Mouse (Mus musculus): ENCODE measurements at regions not wholly inside any gene's neighbourhood (a gene's known extent, or its start where the extent isn't known, plus 50 kb on each side); places are given as distances from the start of the nearest gene placed in this dataset.
A peak's percentile ranks its signal among the peaks of the same experiment; 100 is the strongest.

DNA sequence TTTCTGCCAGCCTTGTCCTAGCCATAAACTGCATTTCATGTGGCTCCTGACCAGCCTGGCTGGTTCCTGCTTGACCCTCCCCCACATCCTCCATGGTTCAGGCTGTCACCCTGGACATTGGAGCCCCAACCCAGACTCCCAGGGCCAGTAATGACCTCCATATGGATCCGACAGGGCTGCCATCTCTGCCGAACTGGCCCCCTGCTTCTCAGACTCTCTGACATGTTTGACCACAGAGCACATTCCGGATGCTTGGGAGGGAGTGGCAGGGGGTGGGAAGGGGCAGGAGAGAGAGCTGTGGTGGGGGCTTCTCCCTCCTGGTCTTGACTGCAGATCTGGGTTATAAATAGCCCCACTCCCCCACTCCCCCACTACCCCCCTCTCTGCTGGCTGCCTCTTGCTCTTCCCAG is 59.0 kb upstream of the Actrt2 start:
- Histone ChIP-seq H3K9me3 (no peaks in the 10 kb centered on the region), H3K27me3 (ENCODE audit: poor library complexity, severe bottlenecking) (0 out of 2 replicates have a peak, but pooled peaks cover 23% of the 10 kb centered on the region), H3K27ac (peak overlapping the region; percentile 63; the same call in 1 of the 2 replicates), H3K36me3 (replicated peaks) (no peaks in the 10 kb centered on the region), H3K4me3 (no peak overlapping the region), H3K4me1 (peaks cover 26% of the 10 kb centered on the region)
- DNase-seq (ENCODE audit: extremely low spot score, low spot score): no peak
- WGBS: 50% methylated on average over 3 of the region's 3 CpGs

DNA sequence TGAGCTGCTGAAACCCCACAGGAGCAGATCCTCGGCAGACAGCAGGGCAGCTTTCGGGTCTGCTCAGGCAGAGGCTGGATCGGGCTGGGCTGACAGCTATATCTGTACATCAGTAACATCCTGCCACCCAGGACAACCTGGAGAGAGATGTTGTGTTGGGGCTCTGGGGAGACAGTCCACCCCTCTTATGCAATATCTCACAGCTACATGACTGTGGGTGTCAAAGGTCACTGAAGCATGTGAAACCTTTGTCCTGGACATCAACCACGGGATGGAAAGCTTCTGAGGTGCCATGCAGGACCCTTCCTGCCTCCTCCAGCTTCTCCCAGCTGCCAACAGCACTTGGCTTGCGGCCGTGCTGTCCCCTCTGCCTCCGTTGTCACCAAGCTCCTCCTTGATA is 60.3 kb upstream of the Actrt2 start:
- Histone ChIP-seq H3K4me1 (peaks cover 26% of the 10 kb centered on the region), H3K36me3 (replicated peaks) (no peaks in the 10 kb centered on the region), H3K27ac (peak overlapping the region; percentile 63), H3K27me3 (ENCODE audit: poor library complexity, severe bottlenecking) (0 out of 2 replicates have a peak, but pooled peaks cover 23% of the 10 kb centered on the region), H3K9me3 (no peaks in the 10 kb centered on the region), H3K4me3 (no peak overlapping the region)
- 79% methylated on average over 7 of the region's 7 CpGs for WGBS
- no peak for DNase-seq (ENCODE audit: extremely low spot score, low spot score)

DNA sequence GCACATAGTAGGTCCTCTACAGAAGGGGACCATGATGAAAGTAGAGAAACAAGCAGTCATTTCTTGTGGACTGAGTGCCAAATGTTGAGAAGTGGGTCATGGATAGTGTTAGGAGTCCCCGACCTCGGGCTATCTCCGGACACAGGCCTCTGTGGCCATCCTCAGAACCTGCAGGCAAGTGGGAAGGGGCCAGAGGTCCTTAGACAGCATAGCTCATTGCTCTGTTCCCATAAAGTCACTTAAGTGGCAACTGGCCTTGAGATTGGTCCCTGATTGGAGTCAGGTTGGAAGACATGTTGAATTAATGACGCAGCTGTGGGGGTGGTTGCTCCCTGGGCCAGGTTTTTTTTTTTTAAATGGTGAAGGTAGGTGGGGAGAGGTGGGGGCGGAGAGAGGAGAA is 63.0 kb upstream of the Actrt2 start:
- H3K36me3 ChIP-seq (replicated peaks): no peaks in the 10 kb centered on the region
- no peak for DNase-seq (ENCODE audit: extremely low spot score, low spot score)
- H3K27ac ChIP-seq: no peak overlapping the region
- H3K4me1 ChIP-seq: peaks cover 26% of the 10 kb centered on the region
- no peaks in the 10 kb centered on the region for H3K9me3 ChIP-seq
- H3K27me3 ChIP-seq (ENCODE audit: poor library complexity, severe bottlenecking): 0 out of 2 replicates have a peak, but pooled peaks cover 23% of the 10 kb centered on the region
- no peak overlapping the region for H3K4me3 ChIP-seq
- WGBS: 95% methylated on average over 5 of the region's 5 CpGs

DNA sequence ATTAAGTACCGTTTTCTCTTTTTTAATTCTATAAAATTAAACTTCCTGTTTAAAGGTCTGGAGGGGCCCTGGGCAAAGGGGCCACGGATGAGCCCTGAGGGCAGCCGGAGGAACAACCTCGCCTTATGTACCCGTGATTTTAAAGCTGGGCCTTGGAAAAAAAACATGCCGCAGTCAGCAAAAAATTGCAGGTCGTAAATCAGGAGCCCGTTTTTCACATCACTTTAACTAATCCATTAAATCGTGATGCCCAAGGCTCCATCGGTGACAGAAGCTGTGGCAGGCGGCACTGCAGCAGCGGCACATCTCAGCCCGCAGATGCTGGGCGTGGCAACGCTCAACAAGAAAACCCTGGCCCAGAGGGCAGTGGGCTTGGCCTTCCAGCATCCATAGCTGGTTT is 63.7 kb upstream of the Actrt2 start:
- no peak for DNase-seq (ENCODE audit: extremely low spot score, low spot score)
- Histone ChIP-seq H3K4me3 (no peak overlapping the region), H3K27ac (no peak overlapping the region), H3K36me3 (replicated peaks) (no peaks in the 10 kb centered on the region), H3K9me3 (no peaks in the 10 kb centered on the region), H3K4me1 (peaks cover 31% of the 10 kb centered on the region), H3K27me3 (ENCODE audit: poor library complexity, severe bottlenecking) (0 out of 2 replicates have a peak, but pooled peaks cover 21% of the 10 kb centered on the region)
- 83% methylated on average over 15 of the region's 15 CpGs for WGBS

DNA sequence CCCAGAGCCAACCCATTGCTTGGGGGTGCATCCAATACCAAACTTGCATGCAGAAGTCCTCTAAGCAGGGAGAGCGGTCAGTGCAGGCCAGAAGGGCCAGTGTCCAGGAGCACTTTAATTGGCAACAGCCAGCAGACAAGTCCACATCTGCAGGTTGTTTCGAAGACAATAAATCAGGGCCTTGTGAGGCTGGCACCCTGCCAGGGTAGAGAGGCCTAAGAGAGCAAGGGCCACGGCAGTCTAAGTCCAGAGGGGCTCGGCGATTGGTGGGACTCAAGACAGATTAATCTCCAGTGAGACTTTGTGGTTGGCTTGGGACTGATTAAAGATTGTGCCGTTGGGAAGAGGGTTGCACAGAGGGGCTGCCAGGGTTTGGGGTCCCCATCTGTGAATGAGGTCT is 68.4 kb upstream of the Actrt2 start:
- Histone ChIP-seq H3K4me3 (no peak overlapping the region), H3K27me3 (ENCODE audit: poor library complexity, severe bottlenecking) (peaks cover 23% of the 10 kb centered on the region), H3K4me1 (peaks cover 13% of the 10 kb centered on the region), H3K9me3 (no peaks in the 10 kb centered on the region), H3K27ac (no peak overlapping the region), H3K36me3 (replicated peaks) (no peaks in the 10 kb centered on the region)
- 70% methylated on average over 6 of the region's 6 CpGs for WGBS
- DNase-seq (ENCODE audit: extremely low spot score, low spot score): no peak

DNA sequence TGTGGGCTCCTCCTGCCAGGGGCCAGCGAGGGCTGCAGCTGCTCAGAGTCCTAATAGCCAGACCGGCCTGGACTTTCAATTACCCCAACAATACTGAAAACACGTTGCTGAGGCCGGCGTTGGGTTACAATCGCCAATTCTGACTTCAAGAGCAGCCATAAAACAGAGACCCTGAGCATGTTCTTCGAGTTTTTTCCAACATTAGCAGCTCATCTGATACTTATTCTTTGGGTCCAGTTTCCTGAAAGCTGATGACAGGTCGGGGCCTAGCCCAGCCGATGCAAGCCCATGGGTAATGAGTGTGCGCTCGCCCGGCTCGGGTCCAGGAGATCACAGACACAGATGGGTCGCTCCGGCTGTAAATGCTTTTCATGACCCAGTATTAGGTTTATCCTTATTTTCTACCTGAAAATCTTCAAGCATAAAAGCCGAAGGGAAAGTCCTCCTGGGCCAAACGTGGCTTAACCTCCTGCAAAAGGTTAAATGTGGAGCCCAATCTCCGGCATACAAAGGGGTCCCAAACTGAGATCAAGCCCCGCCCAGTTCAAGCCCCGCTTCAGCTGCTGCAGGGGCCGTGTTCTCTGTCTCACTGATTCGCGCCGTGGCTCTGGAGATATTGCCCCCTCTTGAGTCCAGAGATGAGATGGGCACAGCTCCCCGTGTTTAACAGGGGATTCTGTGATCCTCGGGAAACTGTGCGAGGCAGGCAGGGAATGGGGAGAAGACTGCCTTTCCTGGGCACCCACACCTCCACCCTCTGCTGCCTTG is 73.6 kb upstream of the Actrt2 start:
- Histone ChIP-seq H3K36me3 (replicated peaks) (no peaks in the 10 kb centered on the region), H3K27me3 (ENCODE audit: poor library complexity, severe bottlenecking) (peaks cover 48% of the 10 kb centered on the region), H3K9me3 (no peaks in the 10 kb centered on the region), H3K4me3 (peak overlapping the region; percentile 24; the same call in 1 of the 2 replicates), H3K27ac (peak overlapping the region; percentile 21), H3K4me1 (peaks cover 17% of the 10 kb centered on the region)
- DNase-seq (ENCODE audit: extremely low spot score, low spot score): no peak
- WGBS: 55% methylated on average over 27 of the region's 27 CpGs

DNA sequence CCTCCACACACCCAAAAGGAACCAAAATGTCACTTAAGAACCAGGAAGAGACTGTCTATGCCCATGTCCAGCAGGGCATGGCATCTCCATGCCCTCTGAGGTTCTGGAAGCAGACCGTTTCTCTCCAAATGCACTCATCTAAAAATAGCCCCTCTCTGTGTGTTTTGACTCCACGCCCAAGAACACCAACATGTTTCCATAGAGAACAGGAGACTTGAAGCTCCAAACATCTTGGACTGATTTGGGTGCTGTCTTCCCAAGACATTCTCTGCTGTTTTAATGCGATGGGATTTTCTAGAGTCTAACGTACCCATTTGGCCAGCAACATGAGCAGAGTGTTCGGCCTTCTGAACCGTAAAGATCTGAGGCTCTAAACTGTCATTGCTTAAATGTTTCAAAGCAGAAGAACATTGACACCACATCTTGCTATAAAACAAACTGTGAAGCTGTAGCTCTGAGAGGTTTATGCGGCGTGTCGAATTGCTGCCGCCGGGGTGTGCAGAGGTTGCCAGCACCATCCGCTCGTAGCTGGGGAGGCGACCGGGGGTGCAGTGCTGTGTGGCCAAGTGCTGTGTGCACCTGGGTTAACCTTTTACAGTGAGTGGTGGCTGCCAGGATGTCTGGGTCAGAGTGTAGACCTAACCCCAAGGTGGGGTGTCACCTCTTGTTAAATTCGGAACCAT is 78.8 kb upstream of the Actrt2 start:
- no peak for DNase-seq (ENCODE audit: extremely low spot score, low spot score)
- Histone ChIP-seq H3K4me3 (no peak overlapping the region), H3K27me3 (ENCODE audit: poor library complexity, severe bottlenecking) (peaks cover 50% of the 10 kb centered on the region), H3K36me3 (replicated peaks) (no peaks in the 10 kb centered on the region), H3K27ac (no peak overlapping the region), H3K9me3 (no peaks in the 10 kb centered on the region), H3K4me1 (peaks cover 29% of the 10 kb centered on the region)
- WGBS: 91% methylated on average over 16 of the region's 16 CpGs

DNA sequence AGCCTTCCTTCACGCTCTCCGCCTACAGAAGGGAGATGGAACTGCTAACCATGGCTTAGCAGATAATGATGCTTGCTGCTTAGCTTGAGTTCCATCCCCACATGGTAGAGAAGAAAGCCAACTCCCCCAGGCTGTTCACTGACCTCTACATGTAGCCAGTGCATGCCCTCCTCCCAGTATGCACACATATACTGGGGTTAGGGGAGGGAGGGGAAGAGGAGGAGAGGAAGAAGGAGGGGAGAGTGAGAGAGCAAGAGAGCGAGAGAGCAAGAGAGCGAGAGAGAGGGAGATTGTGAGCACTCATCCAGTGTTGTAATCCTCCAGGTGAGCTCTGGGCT is 79.3 kb upstream of the Actrt2 start:
- no peak overlapping the region for H3K27ac ChIP-seq
- DNase-seq (ENCODE audit: extremely low spot score, low spot score): no peak
- H3K9me3 ChIP-seq: no peaks in the 10 kb centered on the region
- 88% methylated on average over 4 of the region's 4 CpGs for WGBS
- H3K4me3 ChIP-seq: no peak overlapping the region
- H3K27me3 ChIP-seq (ENCODE audit: poor library complexity, severe bottlenecking): peaks cover 50% of the 10 kb centered on the region
- H3K4me1 ChIP-seq: peaks cover 24% of the 10 kb centered on the region
- no peaks in the 10 kb centered on the region for H3K36me3 ChIP-seq (replicated peaks)

DNA sequence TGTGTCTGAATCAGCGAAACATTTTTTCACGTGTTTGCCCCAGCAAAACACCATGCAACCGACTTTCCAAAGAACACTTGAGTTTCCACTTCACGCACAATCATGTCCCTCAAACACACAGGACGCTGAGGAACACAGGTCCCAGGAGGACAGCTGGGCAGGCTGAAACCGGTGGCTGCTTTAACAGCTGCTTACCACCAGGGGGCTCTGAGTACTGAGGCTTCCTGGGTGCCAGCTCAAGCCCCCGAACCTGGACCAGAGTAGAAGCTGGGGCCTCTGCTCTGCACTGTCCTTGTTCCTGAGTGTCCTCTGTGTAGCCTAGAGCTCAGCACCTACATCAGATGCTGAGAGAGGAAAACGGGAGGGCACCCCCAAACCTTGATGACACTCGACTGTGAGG is 81.5 kb upstream of the Actrt2 start:
- peak; percentile 43 for DNase-seq (ENCODE audit: extremely low spot score, low spot score)

DNA sequence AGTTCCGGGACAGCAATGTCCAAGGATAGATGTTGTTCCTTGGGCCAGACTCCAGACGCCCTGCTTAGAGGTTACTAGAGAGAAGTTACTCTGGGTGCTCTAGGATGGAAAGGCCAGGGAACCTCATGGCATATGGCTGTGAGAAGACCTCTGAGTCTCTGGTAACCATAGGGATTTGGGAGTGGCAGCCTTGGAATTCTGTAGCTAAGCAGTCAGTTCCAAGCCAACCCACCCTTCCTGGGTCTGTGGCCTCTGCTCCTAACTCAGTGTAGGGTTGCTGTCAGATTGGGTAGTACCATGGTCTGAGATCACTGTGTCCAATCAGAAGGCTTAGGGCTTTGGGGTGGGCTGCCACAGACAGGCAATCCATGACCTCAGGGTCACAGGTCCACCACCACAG is 82.3 kb upstream of the Actrt2 start:
- H3K4me3 ChIP-seq: no peak overlapping the region
- H3K9me3 ChIP-seq: no peaks in the 10 kb centered on the region
- 0 out of 2 replicates have a peak overlapping the region, but pooled peaks have one; percentile 27 for H3K27ac ChIP-seq
- DNase-seq (ENCODE audit: extremely low spot score, low spot score): no peak
- 84% methylated on average over 2 of the region's 2 CpGs for WGBS
- no peaks in the 10 kb centered on the region for H3K36me3 ChIP-seq (replicated peaks)
- H3K27me3 ChIP-seq (ENCODE audit: poor library complexity, severe bottlenecking): peaks cover 41% of the 10 kb centered on the region; the same call in 1 of the 2 replicates
- peaks cover 34% of the 10 kb centered on the region for H3K4me1 ChIP-seq

More for the DNA sequence above, 81.5 kb upstream of the Actrt2 start:
- Histone ChIP-seq H3K27me3 (ENCODE audit: poor library complexity, severe bottlenecking) (peaks cover 36% of the 10 kb centered on the region; the same call in 1 of the 2 replicates), H3K4me3 (no peak overlapping the region), H3K9me3 (no peaks in the 10 kb centered on the region), H3K36me3 (replicated peaks) (no peaks in the 10 kb centered on the region), H3K4me1 (peaks cover 34% of the 10 kb centered on the region), H3K27ac (no peak overlapping the region)
- WGBS: 50% methylated on average over 9 of the region's 9 CpGs

DNA sequence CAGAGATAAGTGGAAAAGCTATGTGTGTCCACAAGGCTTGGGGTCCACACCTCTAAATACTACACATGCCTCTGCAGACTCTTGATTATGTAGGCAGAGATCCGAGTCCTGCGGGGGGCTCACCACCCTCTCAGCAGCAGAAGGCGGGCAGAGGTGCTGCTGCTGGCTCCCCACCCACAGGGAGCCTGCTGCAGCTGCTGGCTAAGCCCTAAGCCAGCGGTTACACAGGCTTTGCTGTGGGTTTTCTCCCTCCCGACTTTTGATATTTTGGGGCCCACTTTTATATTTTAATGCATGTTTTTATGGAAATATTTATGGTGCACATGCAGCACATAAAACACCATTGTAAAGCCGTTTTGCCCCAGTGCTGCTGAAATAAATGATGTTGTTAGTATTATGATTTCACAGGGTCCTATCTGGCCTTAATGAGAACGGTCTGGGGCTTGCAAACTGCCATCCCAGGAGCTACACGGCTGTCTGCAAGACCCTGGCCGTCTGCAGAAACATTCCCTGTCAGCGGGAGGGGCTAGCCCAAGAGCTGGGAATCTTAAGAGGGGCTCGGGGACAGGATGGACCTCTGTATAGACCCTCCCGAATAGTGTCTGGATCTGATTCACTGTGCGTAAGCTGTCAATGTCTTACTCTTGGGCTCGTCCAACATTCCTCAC is 82.9 kb upstream of the Actrt2 start:
- Histone ChIP-seq H3K27ac (peak overlapping the region; percentile 45; the same call in 1 of the 2 replicates), H3K4me1 (peaks cover 34% of the 10 kb centered on the region), H3K27me3 (ENCODE audit: poor library complexity, severe bottlenecking) (peaks cover 41% of the 10 kb centered on the region; the same call in 1 of the 2 replicates), H3K9me3 (no peaks in the 10 kb centered on the region), H3K4me3 (no peak overlapping the region), H3K36me3 (replicated peaks) (no peaks in the 10 kb centered on the region)
- no peak for DNase-seq (ENCODE audit: extremely low spot score, low spot score)
- 64% methylated on average over 14 of the region's 14 CpGs for WGBS

DNA sequence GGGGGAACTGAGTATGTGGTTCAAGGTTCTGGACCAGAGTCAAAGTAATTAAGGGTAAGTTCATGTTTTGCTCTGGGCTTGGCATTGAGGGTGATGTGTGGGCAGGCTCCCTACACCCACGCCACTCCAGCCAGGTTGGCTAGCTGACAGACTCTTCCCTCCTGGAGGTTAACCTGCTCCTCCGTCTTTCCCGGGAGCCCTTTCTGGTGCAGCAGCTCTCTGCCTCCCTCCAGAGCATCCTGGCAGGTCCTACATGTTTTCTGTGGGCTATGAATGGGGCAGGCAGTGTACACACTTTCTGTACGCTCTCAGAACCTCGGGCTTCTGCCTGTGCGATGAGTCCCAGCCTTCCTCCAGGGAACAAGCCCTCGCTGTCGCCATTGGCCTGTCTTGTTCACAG is 82.8 kb upstream of the Ttc34 start:
- Histone ChIP-seq H3K27me3 (ENCODE audit: poor library complexity, severe bottlenecking) (peaks cover 32% of the 10 kb centered on the region; the same call in 1 of the 2 replicates), H3K4me3 (no peak overlapping the region), H3K36me3 (replicated peaks) (no peaks in the 10 kb centered on the region), H3K27ac (no peak overlapping the region), H3K9me3 (no peaks in the 10 kb centered on the region), H3K4me1 (peaks cover 31% of the 10 kb centered on the region)
- no peak for DNase-seq (ENCODE audit: extremely low spot score, low spot score)
- WGBS: 79% methylated on average over 8 of the region's 8 CpGs

All from forebrain, embryonic 10.5 days (tissue).